Mouse (Mus musculus) midbrain, postnatal 0 days (tissue): ENCODE results near the gene Pknox2. TPM values are rescaled to one million over a fixed set of nuclear protein-coding genes. Genes with fewer than 3 reads are reported as not detected.

ENCODE experiments used
- ATAC-seq: fragments of 200-750 bp; cut with Nextera tagmentation; 2 replicates; pipeline ENCODE4 v1.8.0; 2017; ENCODE audit warnings: moderate number of reproducible peaks, mild to moderate bottlenecking, moderate TSS enrichment, moderate library complexity; ENCODE audit not compliant: low FRiP score
- DNase-seq: peaks from one replicate; pipeline ENCODE4 v3.0.0-alpha.2; 2015; ENCODE audit warnings: low spot score
- H3K27ac ChIP-seq: fragments of 300-500 bp; sonication (generic); 2 replicates; pipeline ENCODE4 v1.5.1; 2014; ENCODE audit warnings: low read depth, mild to moderate bottlenecking, low read length, mixed read lengths
- H3K27me3 ChIP-seq: fragments of 300-500 bp; sonication (generic); 2 replicates; pipeline ENCODE4 v1.6.1; 2014; ENCODE audit warnings: low read length, control low read depth, mixed read lengths; ENCODE audit not compliant: insufficient read depth
- H3K36me3 ChIP-seq: fragments of 300-500 bp; sonication (generic); 2 replicates; pipeline ENCODE4 v1.6.1; 2014; ENCODE audit warnings: low read length, control low read depth, mixed read lengths; ENCODE audit not compliant: insufficient read depth
- H3K4me1 ChIP-seq: fragments of 300-500 bp; sonication (generic); 2 replicates; pipeline ENCODE4 v1.6.1; 2014; ENCODE audit warnings: mild to moderate bottlenecking, control low read depth, antibody characterized with exemption, low read length, mixed read lengths; ENCODE audit not compliant: insufficient read depth
- H3K4me2 ChIP-seq: fragments of 300-500 bp; sonication (generic); 2 replicates; pipeline ENCODE4 v1.6.1; 2014; ENCODE audit warnings: low read depth, mild to moderate bottlenecking, low read length, mixed read lengths; ENCODE audit not compliant: poor library complexity, severe bottlenecking
- H3K4me3 ChIP-seq: fragments of 300-500 bp; sonication (generic); 2 replicates; pipeline ENCODE4 v1.5.1; 2014; ENCODE audit warnings: low read depth, mild to moderate bottlenecking, low read length, moderate library complexity
- H3K9ac ChIP-seq: fragments of 300-500 bp; sonication (generic); replicated peaks from 2 replicates; pipeline ENCODE4 v1.6.1; 2014; ENCODE audit warnings: mild to moderate bottlenecking, low read length, moderate library complexity, mixed read lengths; ENCODE audit not compliant: poor library complexity, severe bottlenecking
- H3K9me3 ChIP-seq: fragments of 300-500 bp; sonication (generic); 2 replicates; pipeline ENCODE4 v1.6.1; 2016; ENCODE audit warnings: low read length, control low read depth
- CTCF ChIP-seq: IDR thresholded peaks from 2 replicates; pipeline ENCODE4 v1.5.1; 2016; ENCODE audit warnings: antibody characterized with exemption, mild to moderate bottlenecking
- WGBS: fragments of 180-500 bp; shearing (Covaris S2); extraction: QIAGEN DNeasy Blood & Tissue Kit; methylation state at CpG from one replicate; pipeline ENCODE4 v1.1.7; 2014; 5-methylcytosine and 5-hydroxymethylcytosine counted together
- polyA plus RNA-seq: library from polyadenylated mRNA; unstranded; fragments of >200 nt; fragmentation: Nextera tagmentation; extraction: Ambion mirVana; gene quantifications from 2 replicates; pipeline ENCODE4 v1.2.1, GENCODE M21; 2015
- total RNA-seq: library from RNA; depleted of rRNA; stranded (reverse); fragments of >200 nt; gene quantifications from 2 replicates; pipeline ENCODE4 v1.2.3, GENCODE M21; 2014

The Pknox2 gene
- total and polyA plus RNA-seq, 2 experiments from 2014 or later, result 23.6 to 26.6 TPM

- WGBS, result 74% methylated on average over 12 of the region's 12 CpGs
- Histone ChIP-seq H3K9ac (no peak overlapping the region), H3K4me3 (no peak overlapping the region), H3K4me1 (peaks cover 5% of the 10 kb centered on the region; the same call in 1 of the 2 replicates), H3K27me3 (no peaks in the 10 kb centered on the region), H3K27ac (no peak overlapping the region), H3K36me3 (no peaks in the 10 kb centered on the region), H3K9me3 (no peaks in the 10 kb centered on the region), H3K4me2 (no peak overlapping the region)
- TF ChIP-seq CTCF, result no peak
- DNase-seq, result no peak
- no peak for ATAC-seq
These were observed 109.8 kb downstream of the Pknox2 start for GRCm38 (mm10) chr9:37037405-37037804.

GRCm38 (mm10) chr9:37035248-37035647 is 112.0 kb downstream of the Pknox2 start:
- Histone ChIP-seq H3K27me3 (no peaks in the 10 kb centered on the region), H3K9ac (no peak overlapping the region), H3K4me1 (peaks cover 11% of the 10 kb centered on the region; the same call in 1 of the 2 replicates), H3K36me3 (no peaks in the 10 kb centered on the region), H3K27ac (no peak overlapping the region), H3K9me3 (no peaks in the 10 kb centered on the region), H3K4me2 (no peak overlapping the region), H3K4me3 (no peak overlapping the region)
- no peak for DNase-seq
- 99% methylated on average over 3 of the region's 3 CpGs for WGBS
- TF ChIP-seq CTCF, result peak; percentile 51
- ATAC-seq, result no peak

DNA sequence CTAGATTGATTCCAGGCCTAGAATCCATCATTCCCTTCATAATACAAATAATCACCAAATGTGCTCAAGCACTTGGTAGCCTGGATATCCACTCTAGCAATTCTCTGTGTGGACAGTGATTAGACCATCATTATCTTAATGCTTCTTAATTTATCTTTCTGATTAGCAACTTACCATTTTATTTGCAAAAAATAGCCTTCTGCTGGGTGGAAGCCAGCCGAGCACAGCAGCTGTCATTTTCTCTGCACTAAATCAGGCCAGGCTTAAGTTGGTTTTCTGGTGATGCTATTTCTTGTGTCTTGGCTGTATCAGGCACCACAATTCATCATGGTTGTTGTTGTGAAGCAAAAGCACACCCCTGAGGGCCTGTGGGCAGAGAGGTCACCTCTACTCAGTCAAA is 112.9 kb downstream of the Pknox2 start:
- H3K36me3 ChIP-seq, result no peaks in the 10 kb centered on the region
- no peak for TF ChIP-seq CTCF
- no peak overlapping the region for H3K4me3 ChIP-seq
- ATAC-seq (no peak), DNase-seq (no peak)
- 70% methylated on average over 1 of the region's 1 CpGs for WGBS
- H3K9me3 ChIP-seq, result no peaks in the 10 kb centered on the region
- H3K9ac ChIP-seq, result no peak overlapping the region
- no peak overlapping the region for H3K4me2 ChIP-seq
- peaks cover 12% of the 10 kb centered on the region; the same call in 1 of the 2 replicates for H3K4me1 ChIP-seq
- no peak overlapping the region; the same call in 1 of the 2 replicates for H3K27ac ChIP-seq
- H3K27me3 ChIP-seq, result no peaks in the 10 kb centered on the region

- 19% methylated on average over 9 of the region's 9 CpGs for WGBS
- ATAC-seq (no peak), DNase-seq (no peak)
- Histone ChIP-seq H3K4me1 (peaks cover 11% of the 10 kb centered on the region; the same call in 1 of the 2 replicates), H3K4me3 (no peak overlapping the region), H3K4me2 (no peak overlapping the region), H3K36me3 (no peaks in the 10 kb centered on the region), H3K9ac (no peak overlapping the region), H3K27ac (peak overlapping the region; percentile 49), H3K27me3 (no peaks in the 10 kb centered on the region), H3K9me3 (no peaks in the 10 kb centered on the region)
- no peak for TF ChIP-seq CTCF
These were observed 116.6 kb downstream of the Pknox2 start for GRCm38 (mm10) chr9:37030347-37031213.

- H3K27ac ChIP-seq, result peak overlapping the region; percentile 49
- H3K9ac ChIP-seq, result no peak overlapping the region
- no peak overlapping the region for H3K4me3 ChIP-seq
- H3K27me3 ChIP-seq, result no peaks in the 10 kb centered on the region
- H3K4me1 ChIP-seq, result peaks cover 11% of the 10 kb centered on the region; the same call in 1 of the 2 replicates
- WGBS, result 78% methylated on average over 3 of the region's 3 CpGs
- H3K36me3 ChIP-seq, result no peaks in the 10 kb centered on the region
- no peak overlapping the region for H3K4me2 ChIP-seq
- ATAC-seq, result no peak
- H3K9me3 ChIP-seq, result no peaks in the 10 kb centered on the region
- no peak for DNase-seq
- TF ChIP-seq CTCF, result no peak
These were observed 117.3 kb downstream of the Pknox2 start for GRCm38 (mm10) chr9:37029811-37030346.
